Mouse (Mus musculus) small intestine, adult 2 months (tissue): ENCODE data around the gene Defb43.

Source experiments
- CTCF ChIP-seq: fragments of 200-500 bp; IDR thresholded peaks from 2 replicates; pipeline ENCODE4 v1.5.1; 2012; ENCODE audit warnings: low read depth, mild to moderate bottlenecking, control low read depth, inconsistent platforms, low read length, moderate library complexity, mixed read lengths; ENCODE audit not compliant: insufficient replicate concordance, insufficient read length; ENCODE audit errors: extremely low read depth
- POLR2A ChIP-seq: fragments of 200-500 bp; IDR thresholded peaks from 2 replicates; pipeline ENCODE4 v1.6.1; 2012; ENCODE audit warnings: low read depth, mild to moderate bottlenecking, control low read depth, inconsistent platforms, low read length, moderate library complexity

DNA sequence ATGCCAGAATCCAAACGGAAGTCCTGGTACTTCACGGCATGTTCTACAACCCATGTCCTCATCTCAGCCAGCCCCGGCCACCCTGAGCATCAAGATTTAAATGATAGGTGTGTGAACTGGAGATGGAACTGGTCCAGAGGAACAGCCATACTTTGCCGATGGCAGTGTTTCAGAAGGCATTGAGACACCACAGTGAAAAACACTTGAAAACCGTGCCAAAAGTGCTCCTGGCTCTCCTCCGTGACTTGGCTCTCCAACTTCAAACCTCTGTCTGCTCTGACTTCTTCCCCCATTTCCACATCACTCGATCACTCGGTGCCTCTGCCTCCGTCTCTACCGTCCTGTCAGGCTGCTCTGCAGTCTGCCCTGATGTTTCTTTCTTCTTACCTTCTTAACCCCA is 48.8 kb downstream of the Defb43 start:
- no peak for TF ChIP-seq CTCF
- TF ChIP-seq POLR2A, result no peak
